Mouse (Mus musculus): ENCODE measurements at regions not wholly inside any gene's neighbourhood (a gene's known extent, or its start where the extent isn't known, plus 50 kb on each side); places are given as distances from the start of the nearest gene placed in this dataset.

- TF ChIP-seq USF1 (IDR thresholded peaks at IDR 0.05; ENCODE audit: low read depth, low read length) = no peak
- no peak for TF ChIP-seq MXI1 (IDR thresholded peaks at IDR 0.05; ENCODE audit: low read depth, low read length)
- no peak for TF ChIP-seq UBTF (IDR thresholded peaks at IDR 0.05; ENCODE audit: borderline replicate concordance, insufficient read depth, low read depth, low read length)
- no peak for TF ChIP-seq CTCF (IDR thresholded peaks at IDR 0.05 in 2 of 3, conservative IDR thresholded peaks at IDR 0.05 in 1 of 3; ENCODE audit: control insufficient read depth in 1 of 3, insufficient read depth in 1 of 3, low read depth in 2 of 3, low read length in 3 of 3, poor library complexity in 1 of 3, severe bottlenecking in 1 of 3)
- no peak for TF ChIP-seq MAFK (IDR thresholded peaks at IDR 0.05; ENCODE audit: borderline replicate concordance, low read depth, low read length)
- no peak for TF ChIP-seq RAD21 (IDR thresholded peaks at IDR 0.05; ENCODE audit: low read depth, low read length)
- no peak for TF ChIP-seq BHLHE40 (IDR thresholded peaks at IDR 0.05; ENCODE audit: borderline replicate concordance, low read depth, low read length)
Observed at GRCm38 (mm10) chr8:8115595-8116429, 545.2 kb downstream of the Efnb2 start.
